Mouse (Mus musculus) ovary, postnatal 10 days (tissue): Measurements from ENCODE around the gene Psen2.

ENCODE experiments used
- DNase-seq: peaks from one replicate; pipeline ENCODE4 v3.0.0; 2022; ENCODE audit warnings: low spot score

Gene Psen2

DNA sequence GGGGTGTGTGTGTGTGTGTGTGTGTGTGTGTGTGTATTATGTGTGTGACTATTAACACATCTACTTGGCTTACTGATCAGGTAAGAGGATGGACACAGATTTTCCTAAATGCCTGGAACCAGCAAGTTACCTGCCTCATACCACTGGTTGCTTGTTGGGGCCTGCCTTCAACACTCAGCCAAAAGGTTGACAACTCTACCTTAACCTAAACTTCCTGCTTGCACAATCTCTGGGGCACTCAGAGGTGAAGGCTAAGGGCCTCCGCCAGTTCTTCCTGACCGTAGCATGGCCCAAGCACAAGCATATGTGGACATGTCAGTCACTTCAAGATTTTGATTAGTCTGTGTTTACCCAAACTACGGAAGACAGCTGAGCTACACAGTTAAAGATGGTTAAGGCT, 65.3 kb downstream of the Psen2 start:
- DNase-seq, result no peak

- no peak for DNase-seq
Measured at GRCm38 (mm10) chr1:180196508-180196907, 66.7 kb downstream of the Psen2 start.

- peak; percentile 86 for DNase-seq
Measured at GRCm38 (mm10) chr1:180195703-180196381, 67.4 kb downstream of the Psen2 start.

DNA sequence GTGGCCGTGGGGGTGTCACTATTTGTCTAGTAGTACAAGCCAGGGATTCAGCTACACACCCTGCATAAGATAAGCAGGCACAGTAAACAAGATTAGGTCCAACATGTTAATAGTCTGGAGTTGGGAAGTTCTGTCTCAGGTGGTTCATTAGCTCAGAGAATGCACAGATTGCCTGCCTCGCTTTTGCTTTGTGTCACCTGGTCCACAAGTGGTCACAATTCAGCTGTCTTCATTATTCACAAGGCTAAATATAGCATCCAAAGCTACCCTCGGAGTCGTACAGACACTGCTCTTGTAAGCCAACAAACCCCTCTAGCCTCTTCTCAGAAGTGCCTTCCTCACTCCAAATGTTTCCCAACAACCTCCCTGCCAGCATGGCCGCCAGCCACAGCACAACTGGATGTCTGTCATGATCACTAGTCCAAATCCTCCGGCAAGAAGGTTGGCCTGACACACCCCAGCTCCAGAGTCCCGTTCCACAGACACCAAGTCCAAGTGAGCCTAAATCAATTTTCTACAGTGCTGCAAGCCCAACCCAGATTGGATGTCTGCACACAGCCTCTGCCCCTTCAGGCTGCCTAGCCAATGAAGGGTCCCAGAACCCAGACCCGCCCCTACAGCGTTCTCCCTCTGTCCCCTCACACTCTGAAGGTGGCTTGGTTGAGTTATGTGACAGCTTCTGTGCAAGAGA, 68.3 kb downstream of the Psen2 start:
- peak; percentile 14 for DNase-seq

DNA sequence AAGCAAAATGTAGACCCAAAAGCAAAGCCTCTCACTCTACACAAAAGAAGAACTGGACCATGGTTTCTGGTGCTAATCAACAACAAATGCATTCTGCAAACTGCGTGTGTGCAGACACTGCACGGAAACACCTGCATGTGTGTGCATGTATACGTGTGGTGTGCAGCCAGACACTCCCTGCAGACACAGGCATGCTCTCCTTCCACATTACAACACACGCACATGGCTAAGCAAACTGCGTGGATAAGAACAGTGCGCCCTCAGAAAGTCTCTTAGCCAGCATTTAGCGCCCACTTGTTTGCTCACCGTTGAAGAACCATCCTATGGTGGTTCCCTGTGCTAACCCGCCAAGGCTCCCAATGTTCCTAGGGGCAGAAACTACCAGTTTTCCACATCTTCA, 69.2 kb downstream of the Psen2 start:
- no peak for DNase-seq

DNA sequence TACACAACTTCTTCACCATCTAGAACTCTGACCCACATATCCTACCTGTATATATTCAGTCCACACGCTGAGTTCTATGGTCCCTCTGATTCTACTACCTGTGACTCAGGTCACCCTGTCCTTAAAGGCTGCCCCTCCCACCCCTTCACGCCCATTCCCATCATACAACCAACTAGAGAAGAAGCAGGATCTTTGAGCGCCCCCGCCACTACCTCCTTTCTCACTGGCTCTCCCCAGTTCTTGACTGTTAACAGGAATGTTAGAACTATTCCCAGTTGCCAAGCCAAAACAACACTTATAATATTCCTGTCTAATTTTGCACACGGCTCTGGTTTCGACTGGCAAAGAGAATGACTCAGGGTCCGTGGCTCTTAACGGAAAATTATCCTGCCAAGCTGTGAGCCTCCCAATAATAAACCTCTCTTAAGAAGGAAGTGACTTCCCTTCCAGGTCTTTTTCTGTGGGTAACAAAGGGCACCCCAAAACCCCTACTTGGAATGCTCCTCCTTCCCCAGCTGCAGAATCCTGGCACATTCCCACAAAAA, 69.8 kb downstream of the Psen2 start:
- no peak for DNase-seq

DNA sequence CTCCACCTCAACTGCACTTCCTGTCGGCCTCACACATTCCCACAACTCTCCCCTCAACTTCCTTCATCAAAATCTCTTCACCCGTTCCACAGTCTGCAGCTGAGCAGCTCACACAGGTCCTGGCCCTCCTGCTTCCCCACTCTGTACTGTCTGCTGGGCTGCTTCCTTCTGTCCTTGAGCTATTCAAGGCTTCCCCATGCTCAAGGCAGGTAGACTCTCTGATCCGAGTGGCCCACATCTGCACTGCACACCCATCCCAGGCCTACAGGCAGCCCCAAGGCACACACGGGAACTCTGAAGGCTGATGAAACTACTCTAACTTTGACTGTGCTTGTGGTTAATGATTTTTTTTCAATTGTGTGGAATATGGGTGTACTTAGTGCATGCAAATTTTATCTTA, 70.4 kb downstream of the Psen2 start:
- no peak for DNase-seq

DNA sequence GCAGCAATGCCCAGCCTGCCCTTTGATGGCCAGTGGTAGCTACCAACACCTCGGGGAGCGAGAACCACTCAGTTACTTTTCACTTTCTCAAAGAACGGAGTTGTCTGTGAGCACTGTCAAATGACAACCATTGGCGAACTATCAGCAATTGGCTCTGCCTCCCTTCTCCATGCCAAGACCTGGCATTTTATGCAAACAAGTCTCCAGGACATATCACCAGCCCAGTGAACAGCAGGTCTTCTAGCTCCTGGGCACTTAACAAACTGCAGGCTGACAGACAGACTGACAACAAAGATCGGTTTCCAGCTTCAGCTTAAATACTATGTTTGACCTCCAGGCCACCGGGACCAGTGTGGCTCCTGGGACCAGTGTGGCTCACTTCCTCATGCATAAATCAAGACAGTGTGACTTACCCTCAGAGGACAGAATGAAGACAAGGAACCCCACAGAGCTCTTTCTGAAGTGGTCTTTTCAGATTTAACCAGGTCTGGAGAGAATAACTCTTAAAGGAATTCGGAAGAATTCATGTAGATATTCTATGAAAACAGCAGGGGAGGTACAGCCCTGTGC, 71.5 kb downstream of the Psen2 start:
- no peak for DNase-seq

- DNase-seq, result no peak
Measured at GRCm38 (mm10) chr1:180191112-180191511, 72.1 kb downstream of the Psen2 start.

- DNase-seq, result no peak
Measured at GRCm38 (mm10) chr1:180188951-180189350, 74.3 kb downstream of the Psen2 start.

- DNase-seq, result no peak
Measured at GRCm38 (mm10) chr1:180186371-180186770, 76.9 kb downstream of the Psen2 start.

GRCm38 (mm10) chr1:180185877-180186276, 77.4 kb downstream of the Psen2 start:
- DNase-seq, result no peak

- no peak for DNase-seq
Measured at GRCm38 (mm10) chr1:180184768-180185167, 78.5 kb downstream of the Psen2 start.

DNA sequence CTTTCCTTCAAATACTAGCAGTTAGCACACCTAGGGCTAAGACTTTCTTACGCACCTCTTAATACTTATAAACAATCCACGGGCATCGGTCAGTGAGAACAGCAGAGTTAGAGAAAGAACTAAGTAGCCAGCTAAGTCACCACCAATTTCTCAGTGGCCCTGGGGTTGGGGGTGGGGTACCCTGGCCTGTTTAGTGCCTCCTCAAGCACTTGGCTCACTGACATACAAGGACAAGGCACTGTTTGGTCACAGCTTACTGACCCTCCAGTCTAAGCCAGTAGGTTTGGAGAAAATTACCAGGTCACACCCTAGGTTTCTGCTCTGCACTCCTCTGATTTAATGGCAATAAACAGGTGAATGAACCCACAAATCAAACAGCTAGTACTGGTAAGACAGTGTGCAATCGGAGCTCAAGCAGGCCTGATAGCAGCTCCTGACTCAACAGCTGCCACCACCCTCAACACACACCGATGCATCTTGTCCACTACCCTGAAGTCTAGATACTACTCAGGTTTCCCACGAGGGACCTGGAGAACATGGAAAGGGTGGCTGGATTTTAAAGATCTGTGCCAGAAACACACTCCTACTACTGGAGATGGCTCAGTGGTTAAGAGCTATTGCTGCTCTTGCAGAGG, 79.6 kb downstream of the Psen2 start:
- no peak for DNase-seq

DNA sequence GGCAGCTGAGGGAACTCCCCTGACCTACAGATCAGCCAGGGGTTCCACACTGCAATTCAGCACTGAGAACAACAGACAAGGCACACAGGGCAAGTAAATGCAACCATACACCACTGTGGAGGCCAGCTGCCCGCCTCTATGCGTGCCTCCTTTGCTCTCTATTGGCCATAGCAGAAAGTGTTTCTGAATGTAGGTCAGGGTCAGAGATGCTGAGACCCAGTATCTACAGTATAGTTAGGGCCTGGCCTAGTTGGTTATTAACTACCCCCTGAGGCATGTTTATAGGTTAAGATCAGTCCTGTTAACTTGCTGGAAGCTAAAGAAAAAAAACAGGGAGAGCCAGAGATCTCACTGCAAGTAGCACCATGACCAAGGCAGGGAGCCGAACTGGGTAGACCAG, 80.5 kb downstream of the Psen2 start:
- no peak for DNase-seq

GRCm38 (mm10) chr1:180181966-180182319, 81.3 kb downstream of the Psen2 start:
- no peak for DNase-seq

GRCm38 (mm10) chr1:180181304-180181965, 81.8 kb downstream of the Psen2 start:
- no peak for DNase-seq

GRCm38 (mm10) chr1:180179840-180180239, 83.4 kb downstream of the Psen2 start:
- no peak for DNase-seq

- DNase-seq, result no peak
Measured at GRCm38 (mm10) chr1:180179100-180179499, 84.1 kb downstream of the Psen2 start.

DNA sequence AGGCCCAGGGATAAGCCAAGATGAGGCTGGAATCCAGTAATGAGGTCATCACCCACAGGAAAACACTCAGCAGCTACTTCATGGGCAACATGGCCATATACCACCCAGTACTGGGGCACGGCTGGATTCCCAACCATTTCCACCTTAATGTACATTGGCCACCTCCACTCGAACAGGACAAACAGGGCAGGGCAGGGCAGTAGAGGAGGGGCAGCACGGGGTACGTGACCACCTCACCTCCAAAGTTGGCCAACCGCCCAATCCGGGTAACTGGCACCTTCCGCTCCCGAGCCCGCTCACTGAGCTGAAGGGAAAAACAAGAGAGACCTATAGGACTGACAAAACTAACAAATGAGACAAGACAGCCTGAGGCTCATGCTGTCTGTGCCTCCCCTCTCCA, 84.9 kb downstream of the Psen2 start:
- DNase-seq, result no peak
